Mouse (Mus musculus) urinary bladder, adult 2 months (tissue): ENCODE measurements around the gene Sdk1. TPM values are rescaled to one million over a fixed set of nuclear protein-coding genes. Genes with fewer than 3 reads are reported as not detected.

Experiments used
- DNase-seq: peaks from one replicate; pipeline ENCODE4 v3.0.0; 2022; ENCODE audit warnings: low spot score
- polyA plus RNA-seq: library from polyadenylated mRNA; depleted of rRNA; stranded (reverse); fragments of >200 nt; gene quantifications from 2 replicates; pipeline ENCODE4 v1.2.3, GENCODE M21; 2012

The Sdk1 gene
- polyA plus RNA-seq, 1 experiment: 3.8 TPM

DNA sequence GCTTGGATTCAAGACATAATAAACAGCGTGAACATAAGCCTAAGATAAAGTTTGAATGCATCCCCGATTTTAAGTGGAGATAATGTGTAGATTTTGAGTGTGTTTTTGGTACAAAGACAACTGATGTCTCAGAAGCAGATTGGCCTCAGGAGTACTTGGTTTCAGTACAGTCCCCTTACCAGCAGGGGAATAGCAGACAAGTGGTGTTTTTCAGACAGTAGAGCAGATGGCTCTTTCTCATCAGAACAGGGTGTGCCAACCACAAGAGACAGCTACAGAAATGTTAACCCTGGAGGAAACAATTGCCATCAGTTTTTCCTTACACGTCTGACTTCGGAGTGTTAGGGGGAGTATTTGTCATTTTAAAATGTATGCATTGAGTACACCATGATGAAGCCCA is 83.6 kb downstream of the Sdk1 start:
- DNase-seq: no peak

DNA sequence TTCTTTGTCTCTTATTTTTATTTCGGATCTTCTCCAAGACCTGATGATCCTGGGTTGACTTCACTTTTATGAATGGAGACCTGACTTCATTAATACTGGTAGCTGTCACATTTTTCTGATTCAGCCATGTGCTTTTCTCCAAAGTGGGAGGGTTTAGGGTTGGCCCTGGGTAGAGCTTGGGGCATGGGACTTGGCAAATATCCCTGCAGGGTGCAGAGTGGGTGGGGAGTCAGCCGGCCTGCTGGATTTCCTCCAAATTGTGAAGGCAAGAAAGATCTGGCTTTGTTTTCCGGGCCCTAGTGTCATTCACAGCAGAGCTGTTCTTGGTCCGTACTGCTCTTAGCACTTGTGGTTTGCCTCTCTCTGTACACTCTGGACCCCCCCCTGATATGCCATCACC is 103.1 kb downstream of the Sdk1 start:
- no peak for DNase-seq

DNA sequence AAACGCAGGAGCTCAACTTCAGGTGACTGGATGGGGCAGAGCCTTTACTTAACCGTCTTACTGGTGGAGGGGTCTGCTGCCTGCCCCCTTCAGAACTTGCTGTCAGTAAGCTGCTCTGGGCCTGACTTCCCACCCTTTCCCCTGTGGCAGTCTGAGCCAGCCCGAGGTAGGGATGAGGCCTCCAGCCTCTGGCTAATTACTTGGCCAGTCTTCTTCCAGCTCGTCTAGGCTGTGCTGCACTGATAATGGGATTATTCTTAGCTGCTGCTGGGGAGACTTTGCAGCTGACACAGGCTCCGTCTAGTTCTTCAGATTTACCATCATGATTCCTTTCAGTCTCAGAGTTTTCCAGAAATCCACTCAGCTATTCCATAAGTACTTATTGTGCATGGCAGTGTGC is 104.2 kb downstream of the Sdk1 start:
- no peak for DNase-seq

DNA sequence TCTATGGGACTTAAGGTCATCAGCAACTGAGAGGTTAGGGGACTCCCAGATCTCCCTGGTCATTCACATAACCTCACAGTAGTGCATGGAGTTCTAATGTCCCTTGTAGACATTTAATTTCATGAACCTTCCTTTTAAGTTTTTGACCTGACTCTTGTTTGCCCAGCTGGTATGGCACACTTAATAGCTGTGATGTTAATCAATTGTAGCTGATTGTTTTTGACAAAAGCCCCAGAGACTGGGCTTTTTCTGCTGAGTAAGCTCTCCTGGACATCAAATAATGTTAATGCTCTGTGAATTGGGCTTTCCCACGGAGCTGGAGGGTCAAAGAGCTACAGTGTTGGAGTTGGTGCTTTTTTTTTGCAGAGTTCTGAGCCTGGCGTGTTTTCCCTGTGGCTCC is 121.4 kb downstream of the Sdk1 start:
- DNase-seq: no peak

DNA sequence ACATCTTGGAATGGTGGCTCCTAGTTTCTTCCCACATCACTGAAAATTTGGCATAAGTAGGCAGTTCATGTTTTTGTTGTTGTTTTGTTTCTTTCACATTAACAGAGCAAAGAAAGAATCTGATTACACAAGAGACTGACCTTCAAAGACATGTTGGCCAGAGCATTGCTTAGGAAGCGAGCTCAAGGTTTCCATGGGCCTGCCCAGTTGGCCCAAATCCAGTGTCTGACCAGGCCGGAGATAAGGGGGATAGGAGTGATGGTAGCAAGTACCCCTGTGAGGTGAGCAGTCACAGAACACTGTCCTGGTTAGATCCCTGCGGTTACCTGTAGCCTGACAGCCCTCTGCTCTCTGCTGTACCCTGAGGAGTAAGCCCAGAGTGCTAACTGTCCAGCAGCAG is 122.7 kb downstream of the Sdk1 start:
- DNase-seq: no peak

DNA sequence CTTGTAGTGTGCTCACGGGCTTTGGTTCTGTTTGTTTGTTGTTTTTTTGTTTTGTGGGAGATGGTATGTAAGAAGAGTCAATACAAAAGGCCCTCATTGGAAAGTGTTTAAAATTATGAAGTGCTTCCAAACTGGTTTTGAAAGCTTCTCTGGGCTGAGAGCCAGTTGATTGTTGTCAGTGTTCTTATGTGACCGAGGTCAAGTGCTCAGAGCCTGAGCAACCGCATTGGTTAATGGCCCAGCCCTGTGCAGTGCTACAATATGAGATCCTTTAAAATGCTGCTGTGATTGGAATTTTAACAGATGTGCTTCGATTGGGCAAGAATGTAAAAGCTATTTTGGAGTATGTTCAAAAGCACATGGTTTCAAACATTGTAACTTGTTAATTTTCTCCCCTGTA is 127.3 kb downstream of the Sdk1 start:
- DNase-seq: no peak

DNA sequence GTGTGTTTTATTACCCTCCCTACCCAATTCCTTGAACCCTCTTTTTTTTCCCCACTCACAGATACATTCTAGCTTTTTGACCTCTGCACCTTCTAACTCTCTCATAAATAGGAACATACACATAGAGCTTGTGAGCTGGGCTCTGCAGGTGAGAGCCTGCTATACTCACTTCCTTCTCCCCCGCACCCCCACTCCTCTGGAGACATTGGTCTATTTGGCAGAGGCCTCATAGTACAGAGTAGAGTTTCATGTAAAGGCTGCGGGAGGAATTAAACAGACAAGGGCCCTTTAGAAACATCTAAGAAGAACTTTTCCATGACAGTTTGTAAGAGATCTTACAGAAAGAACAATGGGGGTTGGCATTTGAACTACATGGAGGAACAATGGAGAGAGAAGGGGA is 133.5 kb downstream of the Sdk1 start:
- DNase-seq: no peak

DNA sequence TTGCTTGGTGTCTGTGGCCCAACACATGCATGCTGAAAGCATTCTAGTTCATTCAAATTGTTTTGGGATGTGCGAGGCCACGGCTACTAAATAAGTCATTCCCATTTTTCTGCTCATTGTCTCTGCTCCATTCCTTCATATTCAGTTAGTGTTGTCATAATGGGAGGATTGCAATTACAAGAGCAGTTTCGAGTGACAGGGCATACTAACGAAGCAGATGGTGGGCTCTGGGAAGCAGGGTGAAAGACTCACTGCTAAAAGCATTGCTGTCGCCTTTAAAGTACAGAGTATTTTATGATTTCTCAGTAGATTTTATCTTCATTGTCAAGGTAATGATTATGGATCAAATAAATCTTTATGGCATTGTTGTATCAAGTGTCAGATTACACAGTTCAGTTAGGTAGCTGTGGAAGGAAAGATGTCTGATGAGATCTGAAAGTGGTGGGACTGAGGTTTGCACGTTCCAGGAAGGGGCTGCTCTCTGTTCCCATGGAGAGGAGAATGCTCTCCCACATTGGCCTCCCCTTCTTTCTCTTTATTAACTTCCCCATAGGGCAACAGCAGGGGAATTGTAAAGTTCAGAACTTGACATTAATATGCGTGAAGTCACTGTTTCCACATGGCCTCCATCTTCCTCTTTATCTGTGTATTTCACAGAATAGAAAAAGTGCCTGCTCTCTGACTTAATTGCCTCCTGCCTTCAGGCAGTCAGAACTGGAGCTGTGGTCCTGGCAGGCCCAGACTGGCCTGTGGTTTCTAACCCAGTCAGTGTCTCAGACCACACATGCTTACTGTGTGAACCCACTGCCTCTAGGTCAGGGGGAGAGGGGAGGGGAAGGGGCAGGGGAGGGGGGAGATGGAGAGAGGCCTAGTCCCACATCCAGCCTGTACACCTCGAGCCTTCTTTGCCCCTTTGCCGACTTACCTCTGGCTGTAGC is 138.8 kb downstream of the Sdk1 start:
- no peak for DNase-seq

DNA sequence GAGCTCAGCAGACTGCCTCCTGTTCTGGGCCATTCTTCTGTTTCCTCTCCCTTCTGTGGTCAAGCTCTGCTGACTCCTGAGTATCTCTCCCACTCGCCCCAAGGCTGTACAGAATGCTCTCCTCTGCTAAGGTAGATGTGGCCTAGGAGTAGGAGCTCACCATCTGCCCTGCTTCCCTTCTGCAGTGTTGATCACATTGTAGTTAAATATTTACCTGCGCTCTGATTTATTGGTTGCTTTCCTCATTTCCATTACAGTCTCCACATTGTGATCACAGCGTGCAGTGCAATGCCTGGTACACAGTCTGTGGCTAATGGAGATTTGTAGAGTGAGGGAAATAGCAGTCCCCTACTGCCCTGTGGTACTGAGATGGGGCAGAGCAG is 139.5 kb downstream of the Sdk1 start:
- DNase-seq: no peak

DNA sequence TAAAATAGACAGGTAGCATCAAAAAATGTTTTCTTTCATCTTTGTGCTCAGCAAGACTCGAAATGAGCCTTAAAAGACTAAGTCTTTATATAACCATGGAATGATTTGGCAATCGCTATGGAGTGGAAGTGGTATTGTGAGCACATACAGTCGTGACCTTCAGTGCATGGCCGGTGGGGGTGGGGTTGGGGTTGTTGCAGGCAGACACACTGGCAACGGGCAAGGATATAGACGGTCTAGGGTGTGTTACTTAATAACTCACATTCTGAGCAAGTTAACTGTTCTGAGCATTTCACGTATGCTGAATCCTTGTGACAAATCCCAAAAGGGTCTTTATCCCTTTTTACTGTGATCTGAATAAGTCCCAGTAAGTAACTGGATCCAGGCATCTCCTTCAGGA is 140.3 kb downstream of the Sdk1 start:
- DNase-seq: no peak

DNA sequence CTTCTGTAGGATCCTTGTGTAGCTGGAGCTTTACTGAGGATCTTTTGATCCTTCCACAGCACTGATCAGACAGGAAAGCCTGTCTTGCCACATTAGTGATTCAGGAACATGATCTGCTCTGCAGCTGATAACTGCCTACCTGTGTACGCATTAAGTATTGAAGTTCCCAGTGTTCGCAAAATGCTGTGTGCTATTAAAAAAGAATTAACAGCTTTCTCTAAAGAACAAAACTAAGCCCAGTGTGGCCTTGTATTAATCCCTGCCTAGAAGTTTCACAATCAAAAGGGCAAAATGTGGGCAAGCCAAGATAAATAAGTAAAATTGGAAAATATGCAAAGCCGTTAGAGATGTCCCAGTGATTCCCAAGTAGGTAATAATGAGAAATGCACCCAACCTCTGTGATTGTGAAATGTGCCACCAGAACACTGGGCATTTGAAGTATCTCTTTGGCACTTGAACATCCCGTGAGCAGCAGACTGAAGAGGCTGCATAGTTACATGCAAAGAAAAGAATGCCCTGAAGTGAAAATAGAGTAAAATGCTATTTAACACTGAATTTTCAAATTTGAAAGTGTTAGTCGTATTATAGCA is 141.1 kb downstream of the Sdk1 start:
- DNase-seq: no peak

DNA sequence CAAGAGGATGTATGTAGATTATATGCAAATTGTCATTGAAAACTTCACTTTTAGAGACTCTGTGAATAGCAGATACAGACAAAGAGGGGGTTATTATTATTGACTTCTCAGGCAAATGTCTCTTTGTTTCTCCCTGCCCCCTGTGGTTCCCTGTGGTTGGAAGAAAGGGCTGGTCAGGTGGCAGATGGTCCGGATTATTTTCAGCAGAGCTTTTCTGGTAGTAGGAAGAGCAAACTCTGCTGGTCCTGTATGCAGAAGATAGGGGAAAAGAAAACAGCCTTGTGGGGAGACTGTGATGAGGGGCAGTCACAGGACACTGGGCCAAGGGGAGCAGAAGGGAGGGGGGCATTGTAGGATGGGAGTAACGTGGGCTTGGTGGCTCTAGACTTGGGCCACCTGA is 147.2 kb downstream of the Sdk1 start:
- no peak for DNase-seq

DNA sequence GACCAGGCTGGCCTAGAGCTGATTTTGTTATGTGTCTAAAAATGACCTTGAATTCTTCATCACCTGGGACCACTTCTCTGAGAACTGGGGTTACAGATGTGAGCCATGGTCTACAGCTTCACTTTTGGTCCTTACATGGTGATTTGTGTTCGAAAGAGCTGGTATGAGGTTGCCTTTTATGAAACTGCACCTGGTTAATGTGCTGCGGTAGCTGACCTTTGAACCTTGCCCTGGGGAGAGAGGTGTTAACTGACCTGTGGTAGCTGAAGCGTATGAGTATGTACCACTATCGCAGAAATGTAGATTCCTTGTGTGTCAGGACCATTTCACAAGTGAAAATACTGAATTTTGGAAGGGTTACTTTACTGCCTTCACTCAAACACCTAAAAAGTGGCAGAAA is 149.3 kb downstream of the Sdk1 start:
- DNase-seq: no peak

DNA sequence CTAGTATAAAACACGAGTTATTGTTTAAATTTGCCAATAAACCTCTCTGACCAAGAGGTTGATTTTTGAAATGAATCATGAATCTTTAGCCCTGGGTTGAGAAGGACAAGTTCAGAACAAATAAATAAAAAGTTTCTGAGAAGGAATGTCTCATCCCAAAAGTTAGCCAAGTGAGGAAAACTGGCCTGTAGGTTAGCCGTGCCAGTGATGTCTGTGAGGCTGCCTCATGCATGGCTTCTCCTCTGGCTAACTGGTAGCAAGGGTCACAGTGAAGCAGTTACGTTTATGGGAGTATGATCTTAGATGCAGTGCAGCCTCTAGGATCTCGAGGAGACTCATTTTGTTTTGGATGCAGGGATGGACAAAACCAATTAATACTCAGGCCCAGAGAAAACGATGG is 149.9 kb downstream of the Sdk1 start:
- DNase-seq: no peak

DNA sequence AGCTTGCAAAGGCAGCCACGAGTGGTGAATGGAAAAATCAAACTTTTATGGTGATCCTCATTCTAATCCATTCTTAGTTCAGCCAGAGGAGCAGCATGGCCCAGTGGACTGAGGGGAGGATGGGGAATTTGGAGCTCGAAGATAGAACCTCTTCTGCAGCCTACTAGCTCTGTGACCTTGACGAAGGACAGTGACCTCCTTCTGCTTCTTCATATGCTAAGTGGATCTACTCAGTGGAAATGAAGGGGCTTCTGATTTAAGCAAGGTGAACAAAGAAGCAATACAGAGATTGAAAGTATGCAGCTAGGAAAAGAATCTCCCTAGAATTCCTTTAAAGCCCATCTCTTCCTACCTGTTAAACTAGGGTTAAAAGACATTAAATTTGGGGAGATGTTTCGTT is 152.6 kb downstream of the Sdk1 start:
- DNase-seq: no peak

DNA sequence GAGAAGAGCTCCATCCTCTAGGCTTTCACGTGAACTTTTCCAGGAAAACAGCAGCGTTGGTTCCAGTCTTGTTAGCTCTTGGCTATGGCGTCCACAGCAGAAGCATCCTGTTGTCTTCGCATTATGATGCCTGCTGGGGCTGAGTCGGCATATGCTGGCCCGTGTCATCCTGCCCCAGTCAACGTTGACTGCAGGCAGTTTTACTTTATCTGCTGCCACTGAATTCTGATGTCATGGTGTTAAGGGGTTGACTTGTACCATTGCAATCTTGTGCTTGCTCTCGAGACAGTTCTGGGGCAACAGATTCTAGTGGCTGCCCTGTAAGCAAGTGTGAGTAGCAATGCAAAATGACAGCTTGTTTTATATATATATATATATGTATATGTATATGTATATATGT is 153.3 kb downstream of the Sdk1 start:
- no peak for DNase-seq

DNA sequence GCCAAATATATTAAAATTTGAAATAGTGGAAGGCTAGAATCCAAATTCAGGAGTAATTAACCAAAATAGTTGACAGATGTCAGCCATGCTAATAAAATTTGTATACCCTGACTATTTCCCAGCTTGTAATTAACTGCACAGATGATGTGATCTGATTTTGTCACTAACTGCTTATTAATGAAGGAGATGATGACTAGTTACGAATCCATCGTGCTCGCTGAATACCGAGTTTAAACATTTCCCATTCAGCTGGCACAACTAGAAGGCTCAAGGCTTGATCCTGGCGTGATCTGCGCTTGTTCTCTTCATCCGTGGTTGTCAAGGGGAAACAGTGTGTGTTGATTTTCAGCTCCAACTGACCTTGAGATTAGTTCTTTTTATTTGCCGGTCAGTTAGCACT is 162.5 kb downstream of the Sdk1 start:
- DNase-seq: no peak

DNA sequence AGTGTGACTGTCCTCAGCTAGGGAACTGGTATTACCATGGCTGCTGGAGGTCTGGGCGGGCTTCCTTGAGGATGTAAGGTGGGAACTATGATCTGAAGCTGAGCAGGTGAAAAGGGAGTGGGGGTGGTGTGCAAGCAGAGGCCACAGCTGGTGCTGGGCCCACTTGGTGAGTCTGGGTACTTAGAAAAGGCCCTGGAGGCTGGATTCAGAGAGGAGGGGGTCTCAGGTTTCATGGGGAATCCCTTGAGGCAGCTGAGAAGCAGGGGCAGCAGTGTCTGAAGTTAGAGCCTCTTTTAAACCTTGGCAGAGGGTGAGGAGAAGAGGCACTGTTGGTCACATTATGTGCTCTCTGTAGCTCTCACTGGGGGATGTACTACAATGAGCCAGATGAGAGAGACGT is 163.4 kb downstream of the Sdk1 start:
- DNase-seq: no peak

DNA sequence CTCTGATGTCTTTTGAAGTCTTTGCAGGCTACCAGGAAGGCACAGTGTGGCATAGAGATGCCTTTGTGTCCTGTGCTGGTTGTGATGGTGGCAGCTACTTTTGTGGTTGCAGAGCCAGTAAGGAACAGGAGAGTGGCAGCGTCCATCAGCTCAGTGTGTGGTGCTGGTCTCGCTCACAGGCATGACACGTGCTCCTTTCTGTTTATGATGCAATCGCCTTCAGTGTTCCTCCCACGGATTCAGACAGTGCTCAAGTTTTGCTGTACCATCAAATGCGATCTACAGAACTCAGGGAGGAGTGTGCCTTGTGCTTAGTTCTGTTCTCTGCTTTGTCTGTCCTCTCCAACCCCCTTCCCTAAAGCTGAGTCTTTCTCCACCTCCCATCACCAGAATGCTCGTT is 165.6 kb downstream of the Sdk1 start:
- no peak for DNase-seq

DNA sequence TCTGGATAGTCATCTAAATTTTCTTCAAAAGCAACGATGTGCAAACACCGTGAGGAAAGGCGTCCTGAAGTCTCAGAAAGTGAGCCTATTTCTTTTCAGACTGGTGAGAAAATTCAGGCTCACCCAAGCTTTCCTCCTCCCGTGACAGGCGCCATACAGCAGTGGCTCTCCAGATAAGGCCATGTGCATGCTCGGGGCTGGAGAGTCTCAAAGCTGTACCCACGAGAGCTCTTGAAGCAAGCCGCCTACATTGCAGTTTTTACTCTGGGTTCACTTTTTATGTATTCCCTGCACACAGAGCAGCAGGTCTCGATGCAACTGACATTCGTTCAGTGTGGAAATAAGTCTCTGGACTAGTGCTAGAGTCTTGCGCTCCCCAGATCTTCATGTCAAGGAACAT is 171.7 kb downstream of the Sdk1 start:
- no peak for DNase-seq

DNA sequence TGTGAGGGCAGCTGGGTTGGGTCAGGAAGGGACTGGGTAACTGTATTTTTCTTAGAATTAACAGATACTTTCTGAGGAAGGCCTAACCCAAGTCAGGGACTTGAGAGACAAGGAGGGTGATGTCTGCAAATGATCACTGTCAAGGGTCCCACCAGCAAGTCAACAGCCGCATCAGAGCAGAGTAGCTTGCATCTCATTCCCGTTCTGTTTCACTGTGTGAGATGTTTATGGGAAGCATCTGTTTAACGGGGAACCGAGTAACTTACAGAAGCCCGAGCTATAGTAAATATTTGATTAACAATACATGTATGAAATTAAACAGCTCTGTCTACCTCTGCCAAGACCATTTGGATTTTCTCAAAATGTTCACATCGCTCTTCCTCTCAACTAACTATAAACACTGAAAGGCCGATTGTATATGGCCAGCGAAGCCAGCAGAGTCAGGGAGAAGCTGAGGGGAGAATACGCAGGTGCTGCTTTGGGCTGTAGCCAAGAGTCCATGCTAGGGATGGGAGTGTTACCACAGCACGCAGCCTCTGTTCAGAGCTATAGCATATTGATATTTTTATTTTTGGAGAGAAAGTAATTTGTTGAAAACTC is 174.5 kb downstream of the Sdk1 start:
- DNase-seq: no peak

DNA sequence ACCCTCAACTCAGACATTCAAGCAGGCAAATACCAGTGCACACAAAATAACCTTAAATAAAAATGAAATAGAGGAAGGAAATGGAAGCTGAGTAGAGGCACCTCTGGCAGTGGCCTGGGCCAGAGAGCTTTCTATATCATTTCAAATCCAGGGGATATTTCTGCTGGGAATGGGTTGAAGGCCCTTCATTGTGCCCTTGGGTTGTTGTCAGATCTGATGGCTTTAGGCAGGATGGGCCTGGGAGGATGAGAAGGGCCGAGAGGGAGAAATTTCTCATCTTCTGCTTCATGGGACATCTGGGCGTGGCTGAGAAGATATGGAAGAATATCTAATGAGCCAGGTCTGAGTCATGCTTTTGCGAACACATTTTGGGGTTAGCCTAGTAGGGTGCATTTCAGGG is 186.8 kb downstream of the Sdk1 start:
- no peak for DNase-seq

DNA sequence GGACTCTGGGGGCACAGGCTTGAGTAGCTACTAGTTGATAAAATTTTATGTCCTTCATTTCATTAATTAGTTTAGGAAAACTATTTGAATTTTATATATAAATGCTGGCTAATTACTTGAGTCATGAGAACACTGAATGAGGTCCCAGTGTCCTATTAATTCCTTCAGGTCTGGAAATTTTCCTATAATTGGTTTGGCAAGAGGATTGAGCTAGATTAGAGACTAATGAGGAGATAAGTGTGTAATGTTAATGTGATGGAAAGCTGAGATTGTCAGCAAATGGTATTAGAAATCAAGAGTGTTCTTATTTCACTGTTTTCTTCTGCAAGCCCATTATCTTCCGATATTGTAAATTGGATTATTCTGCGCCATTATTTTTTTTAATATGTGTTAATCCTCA is 192.0 kb downstream of the Sdk1 start:
- no peak for DNase-seq
